Mouse (Mus musculus): ENCODE measurements at regions not wholly inside any gene's neighbourhood (a gene's known extent, or its start where the extent isn't known, plus 50 kb on each side); places are given as distances from the start of the nearest gene placed in this dataset.

- TF ChIP-seq CTCF (conservative IDR thresholded peaks at IDR 0.05; ENCODE audit: low read length): no peak
- no peak for TF ChIP-seq NANOG (IDR thresholded peaks at IDR 0.05; ENCODE audit: borderline replicate concordance, low read length)
- no peak for TF ChIP-seq POU5F1 (IDR thresholded peaks at IDR 0.05; ENCODE audit: borderline replicate concordance, low read length)
These were observed 307.9 kb downstream of the Qk start for GRCm38 (mm10) chr17:10011728-10012127.
